Mouse (Mus musculus) MEL (cell line): ENCODE measurements around the gene Hnrnpc.

ENCODE experiments used
- CHD1 ChIP-seq: IDR thresholded peaks from 2 replicates; pipeline ENCODE4 v1.6.1; 2012; ENCODE audit warnings: low read depth, mild to moderate bottlenecking, inconsistent platforms, low read length, improper control_type of control experiment
- CHD2 ChIP-seq: IDR thresholded peaks from 2 replicates; pipeline ENCODE4 v1.6.1; 2011; ENCODE audit warnings: low read length, improper control_type of control experiment
- CTCF ChIP-seq, 3 experiments: IDR thresholded peaks in 2 of 3; conservative IDR thresholded peaks in 1 of 3; 2 replicates each; pipeline ENCODE4 v1.5.1; 2011 to 2012; ENCODE audit warnings: low read length in 3 of 3, low read depth in 2 of 3, mild to moderate bottlenecking in 2 of 3, improper control_type of control experiment in 1 of 3, inconsistent platforms in 1 of 3, mixed read lengths in 1 of 3, moderate library complexity in 1 of 3; ENCODE audit not compliant: control insufficient read depth in 1 of 3, insufficient read depth in 1 of 3, poor library complexity in 1 of 3, severe bottlenecking in 1 of 3
- E2F4 ChIP-seq: IDR thresholded peaks from 2 replicates; pipeline ENCODE4 v1.6.1; 2011; ENCODE audit warnings: low read depth, low read length, improper control_type of control experiment, borderline replicate concordance
- EP300 ChIP-seq, 2 experiments: IDR thresholded peaks; 2 replicates each; pipeline ENCODE4 v1.6.1; 2011; ENCODE audit warnings: improper control_type of control experiment in 2 of 2, low read length in 2 of 2, low read depth in 1 of 2, mild to moderate bottlenecking in 1 of 2
- MAX ChIP-seq: IDR thresholded peaks from 2 replicates; pipeline ENCODE4 v1.6.1; 2011; ENCODE audit warnings: low read length, improper control_type of control experiment
- MAZ ChIP-seq: IDR thresholded peaks from 2 replicates; pipeline ENCODE4 v1.6.1; 2012; ENCODE audit warnings: low read depth, mild to moderate bottlenecking, inconsistent platforms, low read length, improper control_type of control experiment
- MEF2A ChIP-seq: IDR thresholded peaks from 2 replicates; pipeline ENCODE4 v1.6.1; 2014; ENCODE audit warnings: low read depth, mild to moderate bottlenecking, inconsistent platforms, low read length, improper control_type of control experiment; ENCODE audit not compliant: poor library complexity, insufficient replicate concordance, severe bottlenecking; ENCODE audit errors: extremely low read depth
- POLR2A ChIP-seq, 2 experiments: IDR thresholded peaks; 2 replicates each; pipeline ENCODE4 v1.6.1; 2011 to 2012; ENCODE audit warnings: low read length in 2 of 2, mild to moderate bottlenecking in 2 of 2, control low read depth in 1 of 2, improper control_type of control experiment in 1 of 2, low read depth in 1 of 2, moderate library complexity in 1 of 2; ENCODE audit not compliant: control insufficient read depth in 1 of 2, insufficient read depth in 1 of 2, poor library complexity in 1 of 2
- ZC3H11A ChIP-seq: IDR thresholded peaks from 2 replicates; pipeline ENCODE4 v1.6.1; 2012; ENCODE audit warnings: low read depth, mild to moderate bottlenecking, inconsistent platforms, low read length, improper control_type of control experiment
- ZNF384 ChIP-seq: IDR thresholded peaks from 2 replicates; pipeline ENCODE4 v1.6.1; 2012; ENCODE audit warnings: low read depth, mild to moderate bottlenecking, inconsistent platforms, low read length, improper control_type of control experiment

DNA sequence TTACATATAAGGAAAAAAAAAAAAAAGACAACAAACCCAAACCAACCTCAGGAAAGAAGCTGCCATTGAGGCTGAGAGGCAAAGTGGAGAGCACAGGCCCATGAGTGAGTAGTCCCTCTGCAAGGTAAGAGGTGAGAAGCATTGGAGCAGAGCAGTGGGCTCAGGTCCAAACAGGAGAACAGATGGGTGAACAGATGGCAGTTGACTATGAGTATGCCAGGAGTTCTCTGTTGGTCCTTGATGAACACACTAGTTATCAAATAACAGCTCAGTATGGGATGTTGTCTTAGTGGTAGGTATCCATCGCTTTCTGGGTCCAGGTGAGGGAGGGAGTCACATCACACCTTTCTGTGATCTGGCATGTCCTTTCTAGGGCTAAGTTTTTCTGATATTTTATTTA is 43.0 kb downstream of the Hnrnpc start:
- TF ChIP-seq EP300 (IDR thresholded peaks at IDR 0.05; ENCODE audit: low read depth in 1 of 2, low read length in 2 of 2) (no peak), CTCF (IDR thresholded peaks at IDR 0.05 in 2 of 3, conservative IDR thresholded peaks at IDR 0.05 in 1 of 3; ENCODE audit: control insufficient read depth in 1 of 3, insufficient read depth in 1 of 3, low read depth in 2 of 3, low read length in 3 of 3, poor library complexity in 1 of 3, severe bottlenecking in 1 of 3) (no peak), ZNF384 (no peak), MEF2A (no peak), ZC3H11A (no peak), MAX (no peak), CHD2 (no peak), MAZ (no peak), POLR2A (IDR thresholded peaks at IDR 0.05; ENCODE audit: control insufficient read depth in 1 of 2, insufficient read depth in 1 of 2, low read depth in 1 of 2, low read length in 2 of 2, poor library complexity in 1 of 2) (no peak), E2F4 (no peak), CHD1 (no peak)
